Mouse (Mus musculus): ENCODE results near the gene Fgr. TPM values are rescaled to one million over a fixed set of nuclear protein-coding genes. Genes with fewer than 3 reads are reported as not detected.

The Fgr gene
- total RNA-seq, 1 experiment from 2014 or later, result 266 TPM

DNA sequence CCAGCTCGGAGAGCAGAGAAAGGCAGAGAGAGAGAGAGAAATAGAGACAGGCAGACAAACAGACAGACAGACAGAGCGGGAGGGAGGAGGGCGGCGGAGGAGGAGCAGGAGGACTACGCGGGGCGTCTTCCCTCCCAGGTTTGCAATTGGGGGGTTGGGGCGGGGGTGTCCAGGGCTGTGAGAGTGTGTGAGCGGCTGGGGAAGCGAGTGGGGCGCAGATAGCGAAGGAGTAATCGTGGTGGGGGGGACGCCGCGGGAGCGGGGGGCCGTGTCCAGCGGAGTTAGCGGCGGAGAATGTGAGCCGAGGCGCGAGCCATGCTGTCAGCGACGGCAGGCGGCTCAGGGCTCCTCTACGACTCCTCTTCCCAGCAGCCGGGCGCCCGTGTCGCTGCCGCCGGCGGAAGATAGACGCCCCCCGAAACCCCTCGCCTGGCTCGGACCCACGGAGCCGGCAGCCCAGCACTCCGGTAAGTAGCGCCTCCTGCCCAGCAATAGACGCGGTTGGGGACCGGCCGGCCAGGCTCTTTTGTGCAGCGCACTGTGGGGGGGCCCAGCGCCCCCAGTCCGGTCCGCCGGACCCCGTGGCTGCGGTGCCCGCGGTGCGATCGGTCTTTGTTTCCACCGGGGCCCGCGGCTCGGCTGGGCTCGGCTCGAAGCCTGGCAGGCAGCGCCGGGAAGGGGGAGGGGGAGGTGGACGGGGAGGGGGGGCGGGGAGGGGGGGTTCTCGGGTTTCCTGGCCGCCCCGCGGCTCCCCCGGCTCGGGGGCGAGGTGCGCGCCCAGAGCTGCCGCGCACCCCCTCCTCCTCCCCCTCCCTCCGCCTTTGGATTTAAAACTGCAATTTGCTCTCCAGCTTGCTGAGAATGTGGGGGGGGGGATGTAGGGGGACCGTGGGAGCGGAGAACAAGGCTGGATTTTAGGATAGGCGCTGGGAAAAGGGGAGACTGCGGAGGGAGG lies 38.2 kb downstream of the Fgr start:
- 0 out of 2 replicates have a peak, but pooled peaks have one; percentile 1 for ATAC-seq (replicated peaks; ENCODE audit: insufficient number of reproducible peaks, low FRiP score, low TSS enrichment, poor library complexity, severe bottlenecking)

DNA sequence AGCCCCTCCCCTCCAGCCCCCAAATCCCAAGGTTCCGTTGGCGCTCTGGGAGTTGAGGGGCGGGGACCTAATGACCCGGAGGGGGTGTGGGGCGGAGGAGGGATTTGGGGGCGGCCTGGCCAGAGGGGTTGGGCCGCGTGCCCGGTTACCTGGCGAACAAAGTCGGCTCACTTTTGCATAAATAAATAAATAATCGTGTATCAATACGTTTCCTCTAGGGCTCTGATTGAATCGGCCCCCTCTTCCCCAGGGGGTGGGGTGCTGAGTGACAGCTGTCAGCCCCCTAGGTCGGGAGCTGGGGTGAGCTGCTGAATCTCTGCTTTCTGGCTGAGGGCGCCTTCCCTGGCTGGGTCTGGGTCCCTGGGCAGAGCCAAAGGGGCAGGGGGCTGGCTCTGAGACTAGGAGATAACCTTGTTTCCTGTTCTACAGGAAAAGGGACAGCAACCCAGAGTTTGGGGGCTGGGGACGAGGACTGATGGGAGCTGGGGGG lies 38.9 kb downstream of the Fgr start:
- ATAC-seq (replicated peaks; ENCODE audit: insufficient number of reproducible peaks, low FRiP score, low TSS enrichment, poor library complexity, severe bottlenecking), result no peak

DNA sequence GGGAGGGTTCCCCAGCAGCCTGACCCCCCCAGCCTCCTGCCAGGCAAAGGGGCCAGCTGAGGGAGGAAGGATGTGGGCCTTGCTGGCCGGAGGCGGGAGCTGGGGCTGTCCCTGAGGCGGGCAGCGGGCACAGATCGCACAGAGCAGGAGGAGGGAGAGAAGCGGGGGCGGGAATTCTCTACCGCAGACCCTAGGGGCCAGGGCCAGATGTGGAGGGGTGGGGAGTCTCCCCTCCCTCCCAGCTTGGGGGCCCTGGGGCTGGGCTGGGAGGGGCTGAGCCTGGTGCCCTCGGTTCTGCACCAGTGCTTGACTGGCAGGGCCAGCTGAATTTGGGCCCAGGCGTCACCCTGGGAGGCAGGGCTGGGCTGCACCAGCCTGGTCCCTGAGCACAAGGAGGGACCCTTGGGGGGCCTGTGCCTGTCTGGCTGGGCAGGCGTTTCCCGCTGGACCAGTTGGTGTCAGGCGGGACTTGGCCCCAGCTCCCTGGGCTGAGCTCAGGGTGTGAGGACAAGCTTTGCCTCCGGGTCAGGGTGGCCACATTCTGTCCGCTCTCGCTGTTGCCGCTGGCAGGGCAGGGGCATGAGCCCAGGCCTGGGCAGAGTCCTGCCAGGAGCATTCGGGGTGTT lies 39.5 kb downstream of the Fgr start:
- ATAC-seq (replicated peaks; ENCODE audit: insufficient number of reproducible peaks, low FRiP score, low TSS enrichment, poor library complexity, severe bottlenecking), result no peak

DNA sequence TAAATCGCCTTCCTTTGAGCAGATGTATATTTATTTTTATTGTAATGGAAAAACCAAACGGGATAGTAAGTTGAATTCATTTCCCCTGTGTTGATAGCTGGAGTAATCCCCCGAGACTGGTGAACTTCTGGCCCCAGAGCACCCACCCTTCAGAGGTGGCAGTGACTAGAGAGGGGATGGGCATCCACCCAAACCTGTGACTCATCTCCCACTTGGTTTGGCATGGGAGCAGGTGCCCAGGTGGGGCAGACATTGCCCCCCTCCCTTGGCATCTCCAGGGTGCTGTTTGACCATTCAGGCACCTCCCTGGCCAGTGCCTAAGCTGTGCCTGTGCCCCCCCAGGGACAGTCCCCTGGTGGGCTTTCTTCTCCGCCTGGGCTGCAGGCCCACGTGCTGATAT lies 40.2 kb downstream of the Fgr start:
- no peak for ATAC-seq (replicated peaks; ENCODE audit: insufficient number of reproducible peaks, low FRiP score, low TSS enrichment, poor library complexity, severe bottlenecking)

DNA sequence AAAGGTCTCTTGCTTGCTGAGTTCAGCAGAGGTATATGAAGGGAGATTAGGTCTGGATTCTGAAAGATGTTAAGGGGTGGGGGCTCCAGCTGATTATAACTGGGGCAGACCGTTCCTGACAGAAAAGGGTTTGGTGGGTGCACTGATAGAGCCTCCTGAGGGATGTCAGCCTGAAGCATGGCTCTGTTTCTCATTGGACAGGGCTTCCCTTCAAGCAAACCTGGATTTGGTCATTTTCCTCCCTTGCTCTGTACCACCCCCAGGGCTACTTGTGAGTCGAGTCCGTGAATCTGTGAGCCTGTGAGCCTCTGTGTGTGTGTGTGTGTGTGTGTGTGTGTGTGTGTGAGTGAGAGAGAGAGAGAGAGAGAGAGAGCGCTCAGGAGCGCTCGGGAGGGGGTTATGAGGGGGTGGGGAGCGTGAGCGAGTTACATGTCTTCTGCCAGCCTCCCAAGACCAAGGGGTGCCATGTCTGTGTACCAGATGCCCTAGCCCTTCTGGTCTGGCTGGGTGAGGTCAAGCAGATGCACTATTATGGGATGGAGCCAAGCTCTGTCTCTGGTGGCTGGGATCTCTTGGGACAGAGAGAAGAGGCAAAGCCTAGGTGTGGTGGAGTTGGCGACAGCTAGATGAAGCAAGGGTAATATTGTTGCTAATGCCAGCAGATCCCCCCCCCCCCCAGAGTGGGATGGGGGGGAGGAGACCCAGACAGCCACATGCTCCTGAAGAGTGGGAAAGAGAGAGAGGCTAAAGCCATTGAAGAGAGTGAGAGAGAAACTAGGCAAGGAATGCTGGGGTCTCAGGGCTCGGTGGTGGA lies 41.2 kb downstream of the Fgr start:
- ATAC-seq (replicated peaks; ENCODE audit: insufficient number of reproducible peaks, low FRiP score, low TSS enrichment, poor library complexity, severe bottlenecking), result no peak

DNA sequence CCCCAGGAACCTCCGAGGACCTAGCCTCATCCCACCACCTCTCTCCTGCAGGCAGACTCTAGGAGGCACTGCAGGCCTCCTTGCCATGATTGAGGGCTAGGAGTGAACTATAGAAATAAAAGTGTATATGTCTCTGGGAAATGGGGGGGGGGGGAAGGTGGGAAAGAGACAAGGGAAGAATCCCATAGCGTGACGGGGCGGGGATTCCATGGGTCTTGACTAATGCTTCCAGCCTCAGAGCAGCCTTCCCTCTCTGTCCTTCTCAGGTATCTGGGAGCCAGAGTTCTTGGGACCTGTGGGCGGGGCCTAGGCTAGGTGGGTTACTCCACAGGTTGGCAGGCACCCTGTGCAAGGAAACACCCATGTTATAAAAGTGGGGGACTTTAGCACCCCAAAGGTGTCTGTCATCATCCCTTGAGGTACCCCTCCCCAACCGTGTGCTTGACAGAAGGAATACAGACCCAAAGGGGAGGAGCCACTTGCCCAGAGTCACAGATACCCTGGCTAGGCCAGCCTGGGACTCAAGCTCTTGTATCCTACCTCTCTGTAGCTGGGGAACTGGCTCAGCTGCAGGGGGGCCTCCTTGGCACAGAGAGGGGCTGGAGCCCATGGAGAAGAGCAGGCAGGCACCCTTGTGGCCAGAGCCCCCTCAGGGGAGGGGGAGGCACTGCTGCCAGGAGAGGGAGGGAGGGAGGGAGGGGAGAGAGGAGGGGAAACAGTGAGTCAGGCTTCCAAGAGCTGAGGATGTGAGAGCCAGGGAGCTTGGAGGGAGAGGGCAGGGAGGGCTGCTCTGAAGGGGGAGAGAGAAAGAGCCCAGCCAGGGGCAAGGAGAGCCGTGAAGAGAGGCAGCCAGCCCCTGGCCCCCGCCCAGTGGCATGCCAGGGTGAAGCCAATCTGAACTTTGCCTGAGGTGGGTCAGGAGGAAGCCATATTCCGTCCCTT lies 42.1 kb downstream of the Fgr start:
- no peak for ATAC-seq (replicated peaks; ENCODE audit: insufficient number of reproducible peaks, low FRiP score, low TSS enrichment, poor library complexity, severe bottlenecking)

DNA sequence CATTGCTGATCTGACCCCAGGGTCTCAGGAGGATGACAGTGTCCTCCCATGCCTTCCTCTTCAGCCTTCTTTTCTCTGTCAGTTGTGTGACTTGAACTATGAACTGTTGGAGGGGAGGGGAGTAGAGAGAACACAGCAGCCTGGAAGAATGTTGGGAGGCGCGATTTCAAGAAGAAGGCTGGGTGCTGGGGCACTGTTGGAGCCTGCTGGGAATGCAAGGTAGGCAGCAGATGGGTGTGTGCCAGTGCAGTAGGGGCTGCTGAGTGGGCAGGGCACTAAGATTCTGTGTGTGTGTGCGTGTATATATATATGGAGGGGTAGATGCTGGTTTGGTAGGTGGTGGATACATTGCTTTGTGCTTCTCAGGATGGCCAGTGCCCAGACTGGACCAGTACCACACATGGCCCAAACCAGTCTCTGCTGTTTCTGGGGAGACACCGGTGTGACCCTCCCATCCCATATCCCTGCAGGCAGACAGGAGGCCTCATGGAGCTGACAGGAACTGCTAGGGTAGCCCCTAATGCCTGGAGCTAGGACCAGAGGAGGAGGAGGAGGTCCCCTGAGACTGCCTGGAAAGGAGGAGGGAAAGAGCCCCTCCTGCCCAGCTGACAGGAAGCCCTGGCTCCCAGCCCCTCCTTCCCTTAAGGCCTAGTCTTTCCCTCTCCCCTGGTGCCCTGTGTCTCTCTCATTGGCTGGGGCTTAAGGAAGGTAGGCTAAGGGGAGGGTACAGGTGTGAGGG lies 43.0 kb downstream of the Fgr start:
- no peak for ATAC-seq (replicated peaks; ENCODE audit: insufficient number of reproducible peaks, low FRiP score, low TSS enrichment, poor library complexity, severe bottlenecking)

DNA sequence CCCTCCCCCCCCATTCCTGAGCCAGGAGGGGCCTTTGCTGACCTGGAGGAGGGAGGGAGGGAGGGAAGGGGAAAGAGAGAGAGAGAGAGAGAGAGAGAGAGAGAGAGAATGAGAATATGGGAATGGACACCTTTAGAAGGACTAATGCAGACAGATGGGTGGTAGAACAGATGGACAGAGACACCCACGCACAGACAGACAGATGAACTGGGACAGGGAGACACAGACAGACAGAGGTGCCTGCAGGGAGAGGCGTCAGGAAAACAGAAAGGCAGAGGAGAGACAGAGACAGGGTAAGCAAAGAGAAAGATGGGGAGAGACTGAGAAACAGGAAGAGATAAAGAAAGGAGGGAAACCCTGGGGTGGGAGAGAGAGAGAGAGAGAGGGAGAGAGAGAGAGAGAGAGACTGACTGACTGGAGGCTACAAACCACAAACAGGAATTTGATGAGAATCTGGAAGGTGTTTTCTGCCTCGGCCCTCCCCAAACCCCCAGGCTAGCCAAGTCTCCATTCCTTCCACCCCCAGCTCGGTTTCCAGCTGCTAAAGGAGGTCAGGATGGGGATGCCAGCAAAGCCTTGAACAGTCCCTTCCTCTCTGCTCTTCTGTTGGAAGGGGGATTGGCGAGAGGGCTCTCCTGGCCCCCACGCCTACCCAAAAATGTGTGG lies 43.8 kb downstream of the Fgr start:
- no peak for ATAC-seq (replicated peaks; ENCODE audit: insufficient number of reproducible peaks, low FRiP score, low TSS enrichment, poor library complexity, severe bottlenecking)

DNA sequence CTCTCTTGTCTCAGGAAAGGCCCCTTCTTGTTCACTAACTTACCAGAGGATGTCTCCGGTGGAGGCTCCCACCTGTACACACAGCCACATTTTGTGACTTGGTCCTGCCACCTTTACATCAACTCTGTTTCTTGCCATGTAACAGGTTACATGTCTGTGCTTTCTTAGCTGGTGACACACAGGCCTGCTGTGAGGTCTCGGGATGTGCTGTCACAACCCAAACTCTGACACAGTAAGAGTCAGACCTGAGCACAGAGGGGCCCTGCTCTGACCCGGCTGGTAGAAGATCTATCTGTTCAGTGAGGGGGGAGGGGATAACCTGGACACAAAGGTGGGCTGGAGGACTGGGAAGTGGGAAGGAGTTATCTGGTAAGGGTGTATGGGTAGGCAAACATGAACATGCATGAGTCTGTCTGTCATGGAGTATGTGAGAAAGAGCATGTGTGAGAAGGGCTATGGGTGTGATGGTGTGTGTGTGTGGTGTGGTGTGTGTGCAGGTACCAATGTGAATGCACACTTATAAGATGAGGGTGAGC lies 44.4 kb downstream of the Fgr start:
- no peak for ATAC-seq (replicated peaks; ENCODE audit: insufficient number of reproducible peaks, low FRiP score, low TSS enrichment, poor library complexity, severe bottlenecking)

DNA sequence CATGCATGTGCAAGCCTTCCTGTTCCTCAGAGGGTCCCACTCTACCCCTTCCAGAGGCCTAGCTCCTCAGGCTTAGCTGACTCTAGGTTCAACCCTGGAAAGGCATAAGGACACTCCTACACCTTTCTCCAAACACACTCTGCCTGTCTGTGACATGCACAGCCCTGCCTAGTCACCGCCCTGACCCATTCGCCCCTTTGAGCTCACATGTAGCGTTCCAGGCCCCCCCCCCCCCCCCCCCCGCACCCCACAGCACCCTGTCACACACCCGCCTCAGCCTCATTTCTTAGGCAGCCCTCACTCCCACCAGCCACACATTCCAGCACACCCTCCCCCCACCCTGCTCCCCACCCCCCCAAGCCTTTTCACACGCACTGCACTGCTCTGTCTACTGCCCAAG lies 46.8 kb downstream of the Fgr start:
- ATAC-seq (replicated peaks; ENCODE audit: insufficient number of reproducible peaks, low FRiP score, low TSS enrichment, poor library complexity, severe bottlenecking), result no peak

DNA sequence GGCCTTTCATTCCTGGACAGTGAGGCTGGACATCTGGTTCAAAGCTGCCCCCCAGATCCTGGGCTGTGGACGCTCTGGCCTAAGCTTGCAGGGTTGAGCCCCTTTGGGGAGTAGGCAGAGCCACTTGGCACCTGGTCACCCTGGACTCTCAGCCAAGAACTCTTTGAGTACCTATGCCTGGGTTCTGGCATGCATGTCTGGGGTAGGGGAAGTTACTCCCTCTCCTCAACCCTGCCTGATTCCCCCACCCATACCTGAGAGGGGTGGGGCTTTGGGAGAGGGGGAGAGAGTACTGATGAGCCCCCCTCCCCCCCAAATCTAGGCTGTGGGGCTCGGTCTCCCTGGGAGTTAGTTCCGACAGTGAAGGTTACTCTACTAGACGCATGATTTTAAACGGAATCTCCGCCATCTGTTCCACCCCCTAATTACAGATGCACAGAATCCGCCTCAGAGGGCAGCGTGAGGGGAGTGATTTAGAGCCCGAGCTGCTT lies 47.3 kb downstream of the Fgr start:
- ATAC-seq (replicated peaks; ENCODE audit: insufficient number of reproducible peaks, low FRiP score, low TSS enrichment, poor library complexity, severe bottlenecking), result no peak

DNA sequence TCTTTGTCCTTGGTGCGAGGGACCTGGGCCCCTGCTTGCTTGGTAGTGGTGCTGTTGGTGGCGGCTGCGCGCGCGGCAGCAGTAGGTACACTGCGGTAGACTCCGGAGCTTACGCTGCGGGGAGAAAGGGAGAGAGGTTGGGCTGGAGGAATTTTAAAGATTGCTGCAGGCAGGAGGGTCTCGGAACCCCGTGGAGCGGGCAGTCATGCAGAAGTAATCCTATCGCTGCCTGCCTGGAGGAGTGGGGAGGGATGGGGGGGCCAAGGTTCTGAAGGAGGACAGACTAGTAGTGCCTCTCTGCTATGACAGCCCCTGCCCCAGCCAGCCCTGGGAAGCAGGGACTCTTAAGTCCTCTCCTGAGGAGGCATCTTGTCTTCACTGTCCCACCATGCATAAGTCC lies 48.3 kb downstream of the Fgr start:
- no peak for ATAC-seq (replicated peaks; ENCODE audit: insufficient number of reproducible peaks, low FRiP score, low TSS enrichment, poor library complexity, severe bottlenecking)

DNA sequence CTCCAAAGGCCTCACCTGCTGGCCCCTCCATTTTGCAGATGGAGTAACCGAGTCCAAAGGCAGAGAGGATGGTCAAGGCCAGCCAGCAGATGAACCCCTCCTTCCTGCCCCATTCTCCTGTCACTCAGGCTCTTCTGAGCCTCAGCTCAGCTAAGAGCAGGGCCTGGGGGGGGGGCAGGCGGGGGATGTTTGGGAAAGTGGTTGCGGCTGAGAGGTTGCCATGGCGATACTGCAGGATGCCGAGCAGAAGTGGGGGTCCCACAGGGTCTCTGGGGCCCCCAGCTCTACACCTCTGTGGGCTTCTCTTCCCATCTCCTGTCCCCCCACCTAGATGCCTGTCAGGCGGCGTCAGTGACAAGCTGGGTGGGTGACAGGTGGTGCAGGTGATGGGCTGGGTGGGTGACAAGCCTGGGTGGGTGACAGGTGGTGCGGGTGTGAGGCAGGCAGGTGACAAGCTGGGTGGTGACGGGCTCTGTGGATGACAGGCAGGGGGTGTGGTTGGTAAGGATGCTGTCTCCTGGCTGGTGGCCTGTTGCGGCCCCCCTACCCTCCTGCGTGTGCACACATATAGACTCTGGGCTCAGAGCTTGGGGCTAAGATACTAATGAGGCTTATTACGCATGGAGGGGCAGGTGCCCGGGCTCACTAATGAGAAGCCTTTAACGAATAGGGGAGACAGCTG lies 49.2 kb downstream of the Fgr start:
- ATAC-seq (replicated peaks; ENCODE audit: insufficient number of reproducible peaks, low FRiP score, low TSS enrichment, poor library complexity, severe bottlenecking), result no peak

DNA sequence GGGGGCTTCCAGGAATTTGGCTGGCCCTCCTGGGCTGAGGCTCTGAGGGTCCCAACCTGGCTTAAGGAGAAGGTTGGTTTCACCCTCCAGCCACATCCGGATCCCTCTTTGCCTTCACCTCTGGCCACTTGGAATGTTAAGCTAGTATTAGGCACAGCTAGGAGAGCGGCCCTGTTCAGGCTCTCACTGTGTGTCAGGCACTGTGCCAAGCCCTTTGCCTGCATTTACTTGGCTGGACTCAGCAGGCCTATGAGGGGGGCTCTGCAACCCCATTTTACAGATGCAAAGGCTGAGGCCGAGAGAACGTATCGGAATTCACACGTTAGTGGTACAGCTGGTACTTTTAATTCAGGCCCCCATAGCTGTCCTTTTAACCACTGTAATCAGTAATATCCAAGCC lies 49.7 kb downstream of the Fgr start:
- no peak for ATAC-seq (replicated peaks; ENCODE audit: insufficient number of reproducible peaks, low FRiP score, low TSS enrichment, poor library complexity, severe bottlenecking)

DNA sequence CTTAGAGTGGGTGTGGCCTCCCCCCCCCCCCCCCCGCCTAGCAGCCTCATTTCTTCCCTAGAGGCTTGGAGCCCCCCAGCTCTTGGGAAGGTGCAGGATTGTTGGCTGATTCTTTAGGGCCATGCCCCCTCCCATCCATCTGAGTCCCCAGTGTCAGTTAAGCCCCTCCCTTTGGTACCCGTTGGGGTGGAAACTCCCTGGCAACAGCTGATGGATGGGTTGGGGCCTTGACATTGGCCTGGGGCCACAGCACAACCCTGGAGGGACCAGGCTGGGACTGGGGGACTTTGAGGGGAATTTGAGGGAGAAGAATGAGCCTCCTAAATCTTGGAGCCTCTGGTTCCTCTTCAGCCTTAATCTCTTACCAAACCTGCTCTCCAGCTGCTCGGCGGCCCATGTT lies 50.5 kb downstream of the Fgr start:
- ATAC-seq (replicated peaks; ENCODE audit: insufficient number of reproducible peaks, low FRiP score, low TSS enrichment, poor library complexity, severe bottlenecking), result no peak

DNA sequence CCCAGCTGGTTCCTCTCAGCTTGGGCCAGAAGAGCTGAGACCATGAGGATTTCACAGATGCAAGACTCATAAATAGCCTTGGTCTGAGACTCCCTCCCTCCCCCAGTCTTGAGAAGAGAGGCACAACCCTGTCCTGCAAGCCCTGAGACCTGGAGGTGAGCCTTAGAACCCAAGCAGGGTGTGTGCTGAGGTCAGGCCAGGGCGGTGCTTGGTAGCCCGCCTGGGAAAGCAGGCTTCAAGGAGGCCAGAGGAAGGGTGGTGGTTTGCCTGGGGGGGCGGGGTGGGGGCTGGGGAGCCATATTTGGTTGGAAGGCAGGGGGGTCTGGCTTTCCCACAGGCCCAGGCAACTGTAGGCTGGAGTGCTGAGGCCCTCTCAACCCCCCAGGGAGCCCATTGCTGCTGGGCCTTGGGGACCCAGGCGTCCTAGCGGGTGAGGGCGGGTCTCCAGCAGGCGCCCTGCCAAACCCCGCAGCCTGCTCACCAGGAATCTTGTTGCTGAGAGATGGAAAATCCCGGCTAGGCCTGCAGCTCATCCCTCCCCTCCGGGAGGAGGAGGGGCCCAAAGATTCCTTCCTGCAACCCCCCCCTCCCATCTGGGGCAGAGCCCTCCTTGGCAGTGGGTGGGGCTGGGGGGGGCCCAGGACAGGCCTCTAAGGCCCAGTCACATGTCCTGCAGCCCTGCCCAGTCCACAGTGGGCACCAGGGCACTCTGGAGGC lies 51.2 kb downstream of the Fgr start:
- no peak for ATAC-seq (replicated peaks; ENCODE audit: insufficient number of reproducible peaks, low FRiP score, low TSS enrichment, poor library complexity, severe bottlenecking)
